Mouse (Mus musculus) lung, embryonic 16.5 days (tissue): ENCODE measurements at regions not wholly inside any gene's neighbourhood (a gene's known extent, or its start where the extent isn't known, plus 50 kb on each side); places are given as distances from the start of the nearest gene placed in this dataset.
A peak's percentile ranks its signal among the peaks of the same experiment; 100 is the strongest.

Experiments used
- ATAC-seq: fragments of 200-750 bp; cut with Nextera tagmentation; 2 replicates; pipeline ENCODE4 v1.8.0; 2017; ENCODE audit warnings: low read depth, mild to moderate bottlenecking, moderate library complexity
- H3K27ac ChIP-seq: fragments of 300-500 bp; sonication (generic); 2 replicates; pipeline ENCODE4 v1.5.1; 2014; ENCODE audit warnings: mild to moderate bottlenecking, control low read depth, low read length
- H3K27me3 ChIP-seq: fragments of 300-500 bp; sonication (generic); 2 replicates; pipeline ENCODE4 v1.6.1; 2014; ENCODE audit warnings: low read depth, low read length, mixed read lengths; ENCODE audit not compliant: control insufficient read depth, insufficient read depth
- H3K36me3 ChIP-seq: fragments of 300-500 bp; sonication (generic); 2 replicates; pipeline ENCODE4 v1.6.1; 2014; ENCODE audit warnings: low read length; ENCODE audit not compliant: control insufficient read depth, insufficient read depth
- H3K4me1 ChIP-seq: fragments of 300-500 bp; sonication (generic); replicated peaks from 2 replicates; pipeline ENCODE4 v1.6.1; 2014; ENCODE audit warnings: low read length, mixed read lengths; ENCODE audit not compliant: control insufficient read depth, insufficient read depth
- H3K4me2 ChIP-seq: fragments of 300-500 bp; sonication (generic); 2 replicates; pipeline ENCODE4 v1.6.1; 2014; ENCODE audit warnings: low read depth, low read length, control low read depth
- H3K4me3 ChIP-seq: fragments of 300-500 bp; sonication (generic); 2 replicates; pipeline ENCODE4 v1.5.1; 2014; ENCODE audit warnings: mild to moderate bottlenecking, low read length, control low read depth
- H3K9ac ChIP-seq: fragments of 300-500 bp; sonication (generic); 2 replicates; pipeline ENCODE4 v1.6.1; 2014; ENCODE audit warnings: low read length, control low read depth
- H3K9me3 ChIP-seq: fragments of 300-500 bp; sonication (generic); 2 replicates; pipeline ENCODE4 v1.6.1; 2016; ENCODE audit warnings: low read length; ENCODE audit not compliant: control insufficient read depth
- WGBS: fragments of 180-500 bp; shearing (Covaris S2); extraction: QIAGEN DNeasy Blood & Tissue Kit; methylation state at CpG from one replicate; pipeline ENCODE4 v1.1.7; 2014; 5-methylcytosine and 5-hydroxymethylcytosine counted together

DNA sequence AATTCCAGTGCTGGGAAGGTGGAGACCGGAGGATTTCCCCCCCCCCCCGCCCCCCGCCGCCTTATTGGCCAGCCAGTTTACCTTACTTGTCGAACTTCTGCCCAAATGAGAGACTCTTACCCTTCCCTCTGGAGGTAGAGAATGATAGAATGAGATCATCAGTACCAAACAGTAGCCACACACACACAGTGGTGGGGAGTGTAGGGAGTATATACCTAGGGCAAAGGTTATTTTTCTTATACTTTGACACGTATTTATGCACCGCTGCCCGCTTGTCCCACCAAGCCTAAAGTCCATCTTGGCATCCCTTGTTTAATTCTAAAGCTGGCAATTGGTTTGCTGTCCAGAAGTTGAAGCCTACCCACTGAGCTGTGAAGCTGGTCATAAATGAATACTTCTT is 213.6 kb upstream of the Jag1 start:
- Histone ChIP-seq H3K27ac (no peak overlapping the region), H3K4me1 (no peaks in the 10 kb centered on the region), H3K4me2 (no peak overlapping the region), H3K27me3 (no peaks in the 10 kb centered on the region), H3K9ac (no peak overlapping the region), H3K36me3 (no peaks in the 10 kb centered on the region), H3K9me3 (no peaks in the 10 kb centered on the region), H3K4me3 (no peak overlapping the region)
- 93% methylated on average over 8 of the region's 8 CpGs for WGBS
- no peak for ATAC-seq

DNA sequence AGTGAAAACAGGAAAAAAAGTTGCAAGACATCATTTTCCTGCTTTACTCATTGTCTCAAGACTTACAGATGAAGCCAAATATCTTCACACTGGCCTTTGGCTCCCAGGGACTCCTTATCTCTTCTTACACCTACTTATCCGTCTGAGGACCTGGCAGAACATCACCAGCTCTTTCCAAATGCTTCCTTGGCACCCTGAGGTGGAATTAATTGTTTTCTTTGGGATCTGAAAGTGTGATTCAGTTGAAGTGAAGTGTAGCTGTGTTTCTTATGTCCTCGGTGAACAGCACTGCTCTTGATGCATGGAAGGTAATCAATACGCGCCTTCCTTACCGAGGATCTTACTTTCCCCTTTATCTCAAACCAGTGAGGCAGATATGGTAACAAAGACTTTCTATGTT is 207.0 kb upstream of the Jag1 start:
- Histone ChIP-seq H3K27me3 (no peaks in the 10 kb centered on the region), H3K9me3 (no peaks in the 10 kb centered on the region), H3K36me3 (no peaks in the 10 kb centered on the region), H3K4me3 (no peak overlapping the region), H3K9ac (no peak overlapping the region), H3K27ac (no peak overlapping the region), H3K4me2 (no peak overlapping the region), H3K4me1 (no peaks in the 10 kb centered on the region)
- no peak for ATAC-seq
- WGBS: 48% methylated on average over 5 of the region's 5 CpGs

DNA sequence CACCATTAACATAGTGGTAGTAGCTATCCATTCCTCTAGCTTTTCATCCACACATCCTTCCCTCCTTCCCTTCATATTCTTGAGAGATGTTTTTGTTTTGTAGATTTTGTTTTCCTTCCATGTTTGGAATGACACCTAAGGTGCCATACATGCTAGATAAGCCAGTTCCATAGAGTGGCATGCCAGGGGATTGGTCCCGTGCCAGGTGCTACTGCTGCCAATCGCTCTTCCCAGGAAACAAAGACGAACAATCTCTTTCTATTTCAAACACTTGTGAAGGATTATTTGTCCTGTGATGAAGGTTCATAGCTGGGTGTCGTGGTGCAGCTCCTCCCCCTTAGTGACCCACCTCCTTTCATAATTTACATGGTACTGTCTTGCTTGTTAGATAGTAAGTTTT is 194.1 kb upstream of the Jag1 start:
- WGBS: 32% methylated on average over 4 of the region's 4 CpGs
- Histone ChIP-seq H3K9me3 (no peaks in the 10 kb centered on the region), H3K4me1 (no peaks in the 10 kb centered on the region; the same call in 1 of the 2 replicates), H3K27me3 (no peaks in the 10 kb centered on the region), H3K4me2 (no peak overlapping the region), H3K36me3 (no peaks in the 10 kb centered on the region), H3K9ac (no peak overlapping the region), H3K4me3 (no peak overlapping the region), H3K27ac (no peak overlapping the region)
- no peak for ATAC-seq

DNA sequence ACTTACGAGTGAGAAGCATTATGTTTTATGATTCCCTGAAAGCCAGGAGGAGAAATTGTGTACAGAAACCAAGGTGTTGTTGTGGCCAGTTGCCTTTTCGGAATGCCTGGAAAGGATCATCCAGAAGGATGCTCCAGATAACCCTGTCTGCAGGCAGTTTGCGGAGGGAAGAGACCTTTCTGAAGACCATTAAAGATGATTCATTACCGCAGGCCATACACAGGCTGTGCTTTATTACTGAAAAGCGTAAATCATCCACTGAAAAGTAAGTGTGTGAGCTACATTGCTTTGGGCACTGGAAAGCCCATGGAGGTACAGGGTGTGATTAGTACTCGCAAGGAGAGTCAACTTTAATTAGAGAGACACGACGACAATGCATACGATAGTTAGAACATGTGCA is 191.7 kb upstream of the Jag1 start:
- 71% methylated on average over 9 of the region's 9 CpGs for WGBS
- Histone ChIP-seq H3K36me3 (no peaks in the 10 kb centered on the region), H3K9me3 (no peaks in the 10 kb centered on the region), H3K9ac (no peak overlapping the region), H3K27ac (no peak overlapping the region), H3K4me3 (no peak overlapping the region), H3K27me3 (no peaks in the 10 kb centered on the region), H3K4me2 (no peak overlapping the region), H3K4me1 (no peaks in the 10 kb centered on the region; the same call in 1 of the 2 replicates)
- no peak for ATAC-seq

DNA sequence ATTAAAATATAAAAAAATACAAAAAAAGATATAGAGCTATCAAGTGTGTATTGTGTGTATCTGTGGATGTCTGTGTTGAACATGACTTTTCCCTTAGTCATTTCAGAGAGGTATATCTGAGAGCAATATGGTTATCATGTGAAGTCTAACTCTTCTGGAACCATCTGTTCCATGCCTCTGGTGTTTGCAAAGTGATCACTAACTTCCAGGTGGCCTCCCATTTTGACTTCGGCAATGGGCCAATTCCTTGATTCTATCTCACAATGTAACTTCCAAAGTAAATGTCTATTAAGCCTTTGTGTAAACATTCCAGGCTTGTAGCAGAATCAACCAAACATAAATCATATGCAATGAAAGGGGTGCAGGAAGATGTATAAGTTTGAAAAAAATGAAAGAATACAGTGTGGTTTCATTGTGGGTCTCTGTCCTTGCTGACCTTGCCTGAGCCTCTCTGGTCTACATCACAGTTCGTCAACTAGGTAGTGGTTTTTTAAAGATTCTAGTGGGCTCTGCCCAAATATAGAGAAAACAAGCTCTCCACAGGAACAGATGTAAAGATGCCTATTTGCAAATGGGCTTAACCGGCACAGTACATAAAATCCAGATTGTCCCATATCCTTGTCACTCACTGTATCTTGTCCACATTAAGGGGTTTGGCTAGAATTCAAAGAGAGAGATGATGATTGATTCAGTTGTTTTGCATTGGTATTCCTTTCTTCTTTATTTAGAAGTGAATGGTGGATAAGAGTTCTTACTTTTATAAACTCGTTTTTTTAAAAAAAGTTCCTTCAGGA is 185.2 kb upstream of the Jag1 start:
- WGBS: 21% methylated on average over 4 of the region's 4 CpGs
- Histone ChIP-seq H3K9me3 (no peaks in the 10 kb centered on the region), H3K9ac (no peak overlapping the region), H3K4me1 (peaks cover 6% of the 10 kb centered on the region), H3K4me3 (no peak overlapping the region), H3K27ac (no peak overlapping the region), H3K36me3 (no peaks in the 10 kb centered on the region), H3K4me2 (no peak overlapping the region), H3K27me3 (no peaks in the 10 kb centered on the region)
- peak; percentile 49 for ATAC-seq

DNA sequence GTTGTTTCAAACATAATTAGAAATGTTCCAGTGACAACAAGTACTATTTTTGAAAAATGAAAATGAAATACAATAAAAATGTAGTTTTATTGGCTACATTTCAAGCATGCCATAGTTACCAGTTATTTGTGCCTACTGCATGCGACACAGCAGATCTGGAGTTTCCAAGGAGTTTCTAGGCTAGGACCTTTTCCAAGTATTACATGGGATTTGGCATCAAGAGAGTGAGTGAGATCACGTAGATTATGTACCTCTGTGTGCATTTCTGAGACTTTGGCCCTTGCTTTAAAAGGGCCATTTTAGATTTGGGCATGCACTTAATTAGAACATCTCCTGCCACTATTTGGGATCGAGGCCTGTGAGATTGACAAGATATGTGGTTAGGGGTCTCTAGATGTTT is 172.8 kb upstream of the Jag1 start:
- no peaks in the 10 kb centered on the region for H3K27me3 ChIP-seq
- ATAC-seq: no peak
- H3K27ac ChIP-seq: no peak overlapping the region
- no peaks in the 10 kb centered on the region for H3K36me3 ChIP-seq
- no peak overlapping the region for H3K9ac ChIP-seq
- 79% methylated on average over 3 of the region's 3 CpGs for WGBS
- H3K4me2 ChIP-seq: no peak overlapping the region
- H3K4me3 ChIP-seq: no peak overlapping the region
- no peaks in the 10 kb centered on the region for H3K4me1 ChIP-seq
- no peaks in the 10 kb centered on the region for H3K9me3 ChIP-seq

DNA sequence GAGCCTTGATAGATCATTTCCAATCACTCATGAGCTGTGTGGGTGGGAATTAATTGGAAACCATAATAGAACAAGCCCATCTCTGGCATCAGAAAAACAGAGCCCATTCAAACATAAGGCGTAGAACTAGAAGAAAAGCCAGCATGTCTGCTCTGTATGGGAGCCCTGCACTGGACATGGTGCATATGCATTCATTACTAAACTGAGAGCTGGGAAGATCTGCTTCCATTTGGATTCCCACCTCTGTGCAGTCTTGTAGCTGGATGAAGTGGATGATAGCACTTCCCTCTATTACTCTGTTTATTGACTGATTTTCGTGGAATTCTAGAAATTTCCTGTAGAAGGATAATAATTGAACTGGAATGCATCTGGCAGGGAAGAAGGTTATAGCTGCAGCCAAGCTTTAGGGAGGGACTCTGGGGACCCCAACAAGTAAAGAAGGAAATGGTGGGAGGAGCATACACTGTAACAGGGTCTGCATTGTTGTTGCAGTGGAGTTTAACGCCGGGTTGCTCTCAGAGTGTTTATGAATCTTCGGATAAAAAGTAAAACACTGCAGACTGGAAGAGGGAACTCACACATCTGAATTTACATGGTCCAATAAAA is 155.2 kb upstream of the Jag1 start:
- no peak overlapping the region for H3K27ac ChIP-seq
- H3K4me1 ChIP-seq: peaks cover 4% of the 10 kb centered on the region
- ATAC-seq: peak; percentile 71; the same call in 1 of the 2 replicates
- H3K9ac ChIP-seq: no peak overlapping the region
- H3K4me3 ChIP-seq: no peak overlapping the region
- no peaks in the 10 kb centered on the region for H3K36me3 ChIP-seq
- WGBS: 43% methylated on average over 5 of the region's 5 CpGs
- no peaks in the 10 kb centered on the region for H3K9me3 ChIP-seq
- H3K27me3 ChIP-seq: no peaks in the 10 kb centered on the region
- no peak overlapping the region for H3K4me2 ChIP-seq

DNA sequence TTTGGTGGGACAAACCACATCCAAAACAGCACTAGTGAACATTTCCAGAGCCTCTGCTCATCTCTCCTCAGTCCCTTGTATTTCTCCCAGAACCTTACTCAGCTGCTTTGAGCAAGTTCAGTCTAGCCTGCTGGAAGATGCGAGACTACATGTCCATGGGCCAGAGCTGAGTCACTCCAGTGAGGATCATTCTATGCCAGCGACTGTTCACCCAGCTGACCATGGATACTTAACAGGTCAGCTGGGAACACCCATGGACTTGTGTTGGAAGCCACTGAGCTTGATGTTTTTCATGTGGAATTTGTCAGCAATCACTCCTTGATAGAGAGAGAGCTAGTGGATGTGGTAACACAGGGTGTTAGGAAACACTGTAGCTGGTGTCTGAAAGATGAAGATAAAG is 146.5 kb upstream of the Jag1 start:
- H3K4me3 ChIP-seq: no peak overlapping the region
- H3K4me1 ChIP-seq: no peaks in the 10 kb centered on the region
- no peaks in the 10 kb centered on the region for H3K36me3 ChIP-seq
- WGBS: 70% methylated on average over 2 of the region's 2 CpGs
- H3K9ac ChIP-seq: no peak overlapping the region
- no peaks in the 10 kb centered on the region for H3K9me3 ChIP-seq
- no peak for ATAC-seq
- no peak overlapping the region for H3K27ac ChIP-seq
- H3K27me3 ChIP-seq: no peaks in the 10 kb centered on the region
- no peak overlapping the region for H3K4me2 ChIP-seq

DNA sequence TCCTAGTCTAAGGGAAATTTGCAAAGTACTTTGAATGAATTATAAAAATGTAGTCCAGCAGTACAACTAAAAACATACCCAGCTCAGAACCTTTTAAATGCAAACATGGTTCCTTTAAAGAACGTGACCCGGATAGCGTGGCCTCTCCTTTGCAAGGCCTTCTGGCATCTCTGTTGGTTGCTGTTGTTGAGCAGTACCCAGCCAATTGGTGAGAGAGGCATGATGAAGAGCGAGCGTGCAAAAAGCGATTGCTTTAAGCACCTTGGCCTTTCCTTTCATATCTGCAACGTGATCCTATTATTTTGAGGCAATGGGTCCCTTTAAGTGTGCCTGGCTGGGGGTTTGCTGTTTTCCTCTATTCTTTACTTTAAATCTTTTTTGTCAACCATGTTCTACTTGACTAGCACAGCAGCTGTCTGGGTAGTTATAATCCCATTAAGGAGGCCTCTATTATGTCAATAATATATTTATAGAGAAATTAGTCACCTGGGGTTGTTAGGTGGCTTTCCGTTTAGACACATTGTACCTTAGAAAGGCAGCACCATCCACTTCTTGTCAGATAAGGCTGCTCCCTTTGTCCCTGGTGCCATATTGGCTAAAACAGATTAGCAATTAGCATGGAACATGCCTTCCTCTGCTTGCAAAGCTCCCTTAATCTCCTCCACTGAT is 141.5 kb upstream of the Jag1 start:
- no peaks in the 10 kb centered on the region for H3K9me3 ChIP-seq
- H3K27ac ChIP-seq: no peak overlapping the region
- no peak overlapping the region for H3K4me3 ChIP-seq
- WGBS: 93% methylated on average over 8 of the region's 8 CpGs
- no peaks in the 10 kb centered on the region for H3K27me3 ChIP-seq
- no peak overlapping the region for H3K4me2 ChIP-seq
- no peaks in the 10 kb centered on the region for H3K36me3 ChIP-seq
- no peak for ATAC-seq
- no peaks in the 10 kb centered on the region for H3K4me1 ChIP-seq
- no peak overlapping the region for H3K9ac ChIP-seq
